Mouse (Mus musculus): ENCODE data around the gene Ccdc158.

Gene Ccdc158

DNA sequence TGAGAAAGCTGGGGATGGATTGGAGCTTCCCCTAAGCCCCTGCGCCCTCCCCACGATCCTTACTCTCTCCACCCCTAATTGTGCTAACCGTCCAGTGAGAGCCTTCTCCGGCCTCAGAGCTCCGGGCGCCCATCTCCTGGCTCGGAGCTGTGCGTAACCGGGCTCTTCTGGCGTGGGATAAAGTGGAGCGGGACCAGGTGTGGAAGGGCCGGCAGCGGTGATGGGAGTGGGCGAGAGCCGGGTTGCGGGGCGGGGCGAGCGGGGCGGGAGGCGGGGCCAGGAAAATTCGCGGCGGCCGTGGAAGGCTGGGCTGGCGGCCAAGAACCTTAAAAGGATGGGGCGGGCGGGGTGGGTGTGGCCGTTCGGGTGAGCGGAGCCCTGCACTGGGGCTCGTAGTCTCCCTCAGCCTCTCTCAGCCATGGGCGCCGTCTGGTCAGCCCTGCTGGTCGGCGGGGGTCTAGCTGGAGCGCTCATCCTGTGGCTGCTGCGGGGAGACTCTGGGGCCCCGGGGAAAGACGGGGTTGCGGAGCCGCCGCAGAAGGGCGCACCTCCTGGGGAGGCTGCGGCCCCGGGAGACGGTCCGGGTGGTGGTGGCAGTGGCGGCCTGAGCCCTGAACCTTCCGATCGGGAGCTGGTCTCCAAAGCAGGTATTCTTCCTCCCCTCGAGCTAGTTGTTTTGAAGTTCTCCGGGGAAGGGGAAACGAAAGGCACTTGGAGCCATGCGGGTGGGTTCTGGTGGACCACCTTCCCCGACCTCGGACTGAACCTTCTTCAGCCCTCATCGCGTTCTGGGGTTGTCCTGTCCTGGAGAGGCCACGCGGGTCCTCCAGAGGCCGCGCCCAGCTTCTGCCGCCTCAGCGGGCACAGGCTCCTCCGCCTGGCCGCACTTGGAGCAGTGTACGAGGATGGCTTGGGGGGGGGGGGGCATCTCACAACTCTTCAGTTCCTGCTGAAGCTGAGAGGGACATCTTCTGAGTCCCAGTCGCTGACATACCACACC lies 72.1 kb downstream of the Ccdc158 start, which contains the start of gene Stbd1:
Gene Stbd1, plus strand, starts transcription at position 351 of the 1,000 bp plus-strand sequence.
- ATAC-seq (ENCODE audit: low TSS enrichment): peak; percentile 51

DNA sequence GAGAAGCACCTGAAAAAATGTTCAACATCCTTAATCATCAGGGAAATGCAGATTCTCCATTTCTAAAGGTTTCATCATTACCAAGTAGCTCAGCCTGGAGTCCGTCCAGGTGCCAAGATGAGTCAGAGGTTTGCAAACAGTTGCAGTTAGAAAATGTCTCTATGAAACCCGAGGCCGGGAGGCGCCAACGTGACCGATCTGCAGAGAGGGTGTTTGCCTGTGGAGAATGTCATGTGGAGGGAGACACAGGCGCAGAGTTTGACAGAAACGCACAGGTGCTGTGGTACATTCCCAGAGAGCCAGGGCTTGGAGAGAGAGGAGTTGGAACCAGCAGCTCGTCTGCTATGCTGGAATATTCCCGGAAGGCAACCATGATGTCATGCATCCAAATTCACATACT lies 76.0 kb downstream of the Ccdc158 start:
- peak; percentile 65 for ATAC-seq (ENCODE audit: low TSS enrichment)

DNA sequence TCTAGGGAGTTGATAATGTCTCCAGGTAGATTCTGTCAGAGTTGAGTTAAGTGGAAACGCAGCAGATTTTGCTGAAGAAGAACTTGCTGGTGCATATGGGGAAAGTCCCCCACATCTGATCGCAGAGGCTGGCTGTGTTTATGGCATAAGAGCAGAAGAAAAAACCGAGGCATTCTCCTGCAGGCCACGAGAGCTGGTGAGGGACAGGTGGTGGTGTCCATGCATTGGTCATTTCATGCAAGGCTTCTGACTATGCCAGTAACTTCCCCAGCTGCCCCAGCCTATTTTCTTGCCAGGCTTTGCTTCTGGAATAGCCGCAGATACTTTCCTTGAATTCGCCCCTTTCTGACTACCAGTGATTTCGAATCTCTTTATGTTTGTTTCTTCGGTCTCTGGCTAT lies 78.2 kb downstream of the Ccdc158 start:
- no peak for ATAC-seq (ENCODE audit: low TSS enrichment)

DNA sequence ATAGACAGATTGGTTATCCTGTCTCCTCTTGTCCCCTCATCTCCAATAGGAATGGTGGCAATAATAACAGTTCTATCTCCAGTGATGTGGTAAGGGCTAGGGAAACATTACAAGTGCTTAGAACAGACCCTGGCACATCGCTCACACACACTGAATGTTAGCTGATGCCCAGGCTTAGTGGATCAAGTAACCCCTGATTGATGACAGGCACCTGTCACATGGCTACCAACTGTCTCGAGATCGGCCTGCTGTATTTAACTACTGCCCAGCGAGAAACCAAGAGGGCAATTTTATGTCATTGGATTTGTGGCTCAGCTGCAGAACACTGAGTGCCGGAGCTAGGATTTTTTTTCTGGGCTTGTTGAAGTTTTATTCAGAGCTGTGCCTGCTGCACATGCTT lies 80.0 kb downstream of the Ccdc158 start:
- no peak for ATAC-seq (ENCODE audit: low TSS enrichment)

DNA sequence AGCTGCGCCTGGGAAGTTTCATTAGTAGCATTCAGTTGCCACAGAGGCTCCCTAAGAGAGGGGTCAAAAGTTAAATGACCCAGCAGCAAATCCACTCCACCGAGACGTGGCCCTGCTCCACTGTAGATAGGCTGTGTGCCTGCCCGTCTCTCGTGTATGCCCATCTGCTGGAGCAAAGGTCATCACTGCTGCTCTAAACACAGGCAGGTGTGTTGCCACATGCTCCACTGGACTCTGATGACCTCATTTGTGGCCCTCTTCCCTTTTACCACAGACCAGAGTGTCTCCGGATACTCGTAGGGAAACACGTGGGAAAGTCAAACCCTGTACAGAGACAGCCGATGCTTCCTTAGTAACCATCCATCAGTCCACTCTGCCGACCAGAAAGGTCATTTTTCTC lies 89.1 kb downstream of the Ccdc158 start:
- no peak for ATAC-seq (ENCODE audit: low TSS enrichment)

DNA sequence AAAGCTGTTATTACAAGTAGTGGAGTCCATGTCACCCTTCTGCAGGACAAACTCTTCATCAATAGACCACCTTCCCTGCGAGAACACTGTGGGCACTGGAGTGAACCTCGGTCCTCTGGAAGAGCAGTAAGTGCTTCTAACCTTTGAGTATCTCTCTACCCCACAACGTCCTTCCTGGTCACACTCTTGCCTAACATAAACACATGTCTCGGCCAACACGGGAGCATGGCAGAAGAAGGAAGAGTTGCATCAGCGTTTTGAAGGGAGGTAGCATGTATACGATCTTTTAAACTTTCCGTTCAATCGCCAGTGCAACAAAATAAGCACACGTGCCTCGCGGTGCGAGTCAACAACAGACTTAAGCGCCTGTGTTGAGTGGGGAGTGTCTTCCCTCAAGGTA lies 95.5 kb downstream of the Ccdc158 start:
- no peak for ATAC-seq (ENCODE audit: low TSS enrichment)

DNA sequence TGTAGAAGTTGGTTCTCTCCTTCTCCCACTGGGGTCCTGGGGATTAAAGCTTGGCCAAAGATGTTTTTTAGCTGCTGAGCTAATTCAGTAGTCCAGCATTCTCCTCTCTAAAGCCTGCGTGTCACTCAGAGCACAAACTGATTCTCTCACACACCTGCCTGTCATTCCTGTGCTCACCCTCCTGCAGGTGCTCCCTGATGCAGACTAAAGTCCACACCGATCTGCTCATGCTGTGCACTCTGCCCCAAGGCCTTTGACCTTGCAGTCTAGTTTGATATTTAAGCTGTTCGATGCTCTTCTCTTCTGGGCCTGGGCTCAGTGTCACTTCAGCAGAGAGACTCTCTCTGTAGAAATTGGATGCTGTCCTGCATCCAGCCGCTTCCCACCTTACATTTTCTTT lies 103.8 kb downstream of the Ccdc158 start:
- no peak for ATAC-seq (ENCODE audit: low TSS enrichment)

DNA sequence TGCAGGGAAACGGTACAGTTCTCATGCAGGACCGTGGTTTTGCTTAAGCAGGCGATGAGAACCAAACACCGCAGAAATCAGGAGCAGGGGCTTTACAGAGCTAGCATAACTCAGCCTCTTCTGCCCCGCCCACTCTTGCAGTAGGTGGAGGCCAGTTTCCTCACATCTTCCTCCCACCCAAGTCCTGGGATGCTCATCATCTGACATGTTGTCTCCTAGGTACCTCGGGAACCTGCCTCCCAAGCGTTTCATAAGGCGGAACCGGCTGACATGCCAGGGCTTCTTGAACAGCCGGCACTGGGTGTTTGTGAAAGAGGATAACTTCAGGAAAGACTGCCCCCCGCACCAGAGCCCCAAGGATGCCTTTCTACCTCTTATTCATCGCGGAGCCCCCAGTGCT lies 113.1 kb downstream of the Ccdc158 start:
- peak; percentile 72 for ATAC-seq (ENCODE audit: low TSS enrichment)

DNA sequence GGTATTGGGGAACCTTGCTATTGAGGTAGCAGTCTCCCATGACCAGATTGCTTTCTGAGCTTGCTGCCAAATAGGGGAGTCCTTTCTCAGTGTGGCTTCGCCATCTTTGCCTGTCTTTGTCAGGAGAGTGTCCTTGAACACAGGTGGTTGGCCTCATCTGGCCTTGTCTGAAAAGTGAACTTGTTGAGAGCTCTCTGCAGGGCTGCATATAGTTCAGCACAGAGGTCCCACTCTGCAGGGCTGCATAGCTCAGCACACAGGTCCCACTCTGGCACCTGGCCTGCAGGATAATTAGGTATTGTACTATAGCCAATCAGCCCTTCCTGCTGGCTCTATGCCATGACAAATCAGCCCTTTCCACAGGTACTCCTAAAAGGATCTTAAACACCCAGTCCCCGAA lies 114.9 kb downstream of the Ccdc158 start:
- no peak for ATAC-seq (ENCODE audit: low TSS enrichment)
